ENCODE assay signal across 8 mouse cellular contexts in genomic region chr3:105801191-105802166, GRCm38 (mm10). TPM values are rescaled to one million over a fixed set of nuclear protein-coding genes. Genes with fewer than 3 reads are reported as not detected.
DNase-seq lines count a peak whose midpoint lies in the region; ATAC-seq and TF ChIP-seq lines count a peak whose summit lies in the region.

TSS of gene Rap1a (minus strand) at chr3:105801336.

- no peak for TF ChIP-seq CTCF in lung, embryonic 14.5 days (IDR thresholded peaks at IDR 0.05; ENCODE audit: low read depth)
- TF ChIP-seq CTCF in olfactory bulb, adult 2 months (IDR thresholded peaks at IDR 0.05; ENCODE audit: insufficient read depth, low read depth, low read length), result no peak

- peak within 1 kb of the TSS; percentile 71 for H3K4me3 ChIP-seq in forebrain, embryonic 16.5 days (replicated peaks; ENCODE audit: low read length)
- H3K4me3 ChIP-seq in lung, embryonic 14.5 days (ENCODE audit: low read depth, low read length), result peak within 1 kb of the TSS; percentile 82
- peak within 1 kb of the TSS; percentile 89 for H3K4me3 ChIP-seq in olfactory bulb, adult 2 months (ENCODE audit: insufficient read depth, low read depth, low read length)

- peak within 1 kb of the TSS; percentile 79 for H3K27ac ChIP-seq in forebrain, embryonic 16.5 days (ENCODE audit: low read length)
- H3K27ac ChIP-seq in lung, embryonic 14.5 days (ENCODE audit: low read depth), result peak within 1 kb of the TSS; percentile 90
- peak within 1 kb of the TSS; percentile 57 for H3K27ac ChIP-seq in olfactory bulb, adult 2 months (ENCODE audit: insufficient read depth, low read depth, low read length)

- peak within 1 kb of the TSS; percentile 89 for H3K9ac ChIP-seq in forebrain, embryonic 16.5 days (replicated peaks; ENCODE audit: low read depth, low read length)
- H3K9ac ChIP-seq in lung, embryonic 14.5 days, result peak within 1 kb of the TSS; percentile 91

- no peaks in the 10 kb centered on the region for H3K36me3 ChIP-seq in forebrain, embryonic 16.5 days (ENCODE audit: control insufficient read depth, insufficient read depth)
- no peaks in the 10 kb centered on the region for H3K36me3 ChIP-seq in lung, embryonic 14.5 days (ENCODE audit: insufficient read depth)

- ATAC-seq in forebrain, embryonic 16.5 days, result peak; percentile 98
- ATAC-seq in lung, embryonic 14.5 days (ENCODE audit: insufficient read depth), result peak; percentile 93

- intact Hi-C loops in heart, postnatal 25 days (cut with DNase I), result loop anchor here (2.0 to 5.0 kb wide), 2 partner anchors 23 to 64 kb away; no protein-coding TSS in a partner anchor

- no peaks in the 10 kb centered on the region for H3K27me3 ChIP-seq in forebrain, embryonic 16.5 days (replicated peaks; ENCODE audit: control insufficient read depth, insufficient read depth, low read length)
- H3K27me3 ChIP-seq in lung, embryonic 14.5 days (ENCODE audit: insufficient read depth, low read length), result no peaks in the 10 kb centered on the region

- H3K9me3 ChIP-seq in forebrain, embryonic 16.5 days (ENCODE audit: control insufficient read depth, low read length), result no peaks in the 10 kb centered on the region
- no peaks in the 10 kb centered on the region for H3K9me3 ChIP-seq in lung, embryonic 14.5 days (ENCODE audit: low read depth, low read length)

- H3K4me1 ChIP-seq in forebrain, embryonic 16.5 days (replicated peaks; ENCODE audit: control insufficient read depth, insufficient read depth, low read length), result peaks cover 17% of the 10 kb centered on the region
- H3K4me1 ChIP-seq in lung, embryonic 14.5 days (ENCODE audit: insufficient read depth), result peaks cover 4% of the 10 kb centered on the region; the same call in 1 of the 2 replicates
- H3K4me1 ChIP-seq in olfactory bulb, adult 2 months (ENCODE audit: control insufficient read depth, insufficient read depth, low read length), result peaks cover 2% of the 10 kb centered on the region

- peak; percentile 74 for TF ChIP-seq POLR2A in olfactory bulb, adult 2 months (IDR thresholded peaks at IDR 0.05; ENCODE audit: insufficient read depth, low read depth, low read length)

- peak within 1 kb of the TSS; percentile 95 for H3K4me2 ChIP-seq in forebrain, embryonic 16.5 days (ENCODE audit: low read length)
- H3K4me2 ChIP-seq in lung, embryonic 14.5 days, result peak within 1 kb of the TSS; percentile 82

- 22% methylated on average over 38 of the region's 50 CpGs for whole genome bisulfite sequencing in forebrain, embryonic 16.5 days
- 18% methylated on average over 42 of the region's 50 CpGs for WGBS in lung, embryonic 14.5 days
- WGBS in olfactory bulb, adult 2 months, result 19% methylated on average over 45 of the region's 50 CpGs

- peak; percentile 61 for DNase-seq in ES-CJ7 (ENCODE audit: low read depth, low spot score)
- DNase-seq in cerebellum, adult 11-12 months, result peak; percentile 79
- peak; percentile 58 for DNase-seq in heart, postnatal 25 days (ENCODE audit: low spot score)
- peak; percentile 38 to 73 for DNase-seq in layer of hippocampus, adult 18-20 months (ENCODE audit: low spot score in 2 of 2)
- DNase-seq in lung, embryonic 14.5 days, result peak; percentile 89
- DNase-seq in thymus, adult 18-20 months, result peak; percentile 71 to 72

RNA-seq across cellular contexts. Expression of gene Rap1a, which starts in this region (rescaled TPM):
- polyA plus RNA-seq in forebrain, embryonic 16.5 days (2015; fragmentation: Nextera tagmentation; extraction: Ambion mirVana), result 67.7 and 87.5 TPM in 2 replicates
- total RNA-seq in heart, postnatal 25 days (2021), result 100 to 1,000 TPM; 103 to 105 TPM
- total RNA-seq in layer of hippocampus, adult 18-20 months (2021), result 10 to 100 TPM; 80.5 to 96.2 TPM
- polyA plus RNA-seq in lung, embryonic 14.5 days (2014; fragmentation: Nextera tagmentation; extraction: Ambion mirVana), result 94.3 and 95.5 TPM in 2 replicates
- not detected in 2 replicates for polyA plus RNA-seq in olfactory bulb, adult 2 months (2012; ENCODE audit: insufficient read depth, insufficient read length, low replicate concordance, missing spikeins)

Comparison
In these comparisons a context has a peak if more than half of its experiments do, and no peak if none do; other contexts are left out.
1. Peak in every context shown above with its lines: DNase-seq, ATAC-seq, H3K4me3 ChIP-seq and H3K27ac ChIP-seq.